16 mouse cellular contexts compared by ENCODE assay signal in genomic region chr3:95925087-95925486, GRCm38 (mm10). TPM values are rescaled to one million over a fixed set of nuclear protein-coding genes. Genes with fewer than 3 reads are reported as not detected.
"Had no signal": no experiment of that assay in that cellular context is flagged by ENCODE, and none has a peak within 500 bp of the region (broad histone marks: within the 10 kb centered on the region; RNA-seq: fewer than 3 reads in every experiment).

No protein-coding gene starts in this region.

- DNase-seq: kidney, adult 11 months; kidney, adult 8-10 months; kidney, postnatal 10 days; kidney, postnatal 36 days; layer of hippocampus, postnatal 36 days; liver, embryonic 13.5 days; lung, embryonic 14.5 days; right cerebral cortex, postnatal 4 days had no signal

- H3K4me3 ChIP-seq: intestine, embryonic 15.5 days; kidney, embryonic 15.5 days; left cerebral cortex, adult 2 months; liver, embryonic 13.5 days; midbrain, embryonic 13.5 days had no signal

- H3K4me1 ChIP-seq: intestine, embryonic 15.5 days had no signal

- H3K27ac ChIP-seq: intestine, embryonic 15.5 days; kidney, embryonic 15.5 days; left cerebral cortex, adult 2 months; liver, embryonic 13.5 days; macrophage; midbrain, embryonic 13.5 days; stomach, postnatal 0 days had no signal

- H3K36me3 ChIP-seq: intestine, embryonic 15.5 days; kidney, embryonic 15.5 days; liver, embryonic 13.5 days; midbrain, embryonic 13.5 days had no signal

- H3K9me3 ChIP-seq: intestine, embryonic 15.5 days; kidney, embryonic 15.5 days; liver, embryonic 13.5 days; midbrain, embryonic 13.5 days had no signal

- H3K27me3 ChIP-seq: intestine, embryonic 15.5 days; kidney, embryonic 15.5 days; liver, embryonic 13.5 days; midbrain, embryonic 13.5 days had no signal

- H3K9ac ChIP-seq: intestine, embryonic 15.5 days; kidney, embryonic 15.5 days; liver, embryonic 13.5 days; lung, embryonic 14.5 days; midbrain, embryonic 13.5 days had no signal

RNA-seq across cellular contexts. Expression of gene Car14, which starts 20.6 kb away (rescaled TPM):
- total RNA-seq: megakaryocyte, adult 5-6 weeks; monocyte, adult 5-6 weeks had no signal
- polyA plus RNA-seq: macrophage had no signal
